Mouse (Mus musculus): Measurements from ENCODE around the gene Cpeb3. TPM values are rescaled to one million over a fixed set of nuclear protein-coding genes. Genes with fewer than 3 reads are reported as not detected.

The Cpeb3 gene
- polyA plus RNA-seq, 1 experiment from 2014 or later: 3.7 TPM

DNA sequence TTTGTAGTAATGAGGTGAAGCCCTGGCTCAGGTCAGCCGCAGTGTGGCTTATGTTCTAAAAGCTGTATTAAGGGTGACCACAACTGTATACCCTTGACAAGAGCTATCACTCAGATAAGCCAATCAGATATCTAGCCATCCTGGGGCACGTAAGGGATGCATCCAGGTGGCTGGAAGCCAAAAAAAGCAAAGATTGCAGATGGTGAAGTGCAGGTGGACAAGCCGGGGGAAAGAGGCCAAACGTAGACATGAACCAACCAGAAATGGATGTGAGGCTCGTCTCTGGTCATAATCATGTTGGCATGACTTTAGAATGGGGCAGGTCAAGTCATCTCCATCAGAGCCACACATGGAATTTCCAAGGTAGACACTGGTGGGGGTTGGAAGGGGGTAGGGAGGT, 177.0 kb downstream of the Cpeb3 start:
- Histone ChIP-seq H3K27me3 (no peaks in the 10 kb centered on the region), H3K9me3 (no peaks in the 10 kb centered on the region), H3K4me3 (replicated peaks) (no peak overlapping the region), H3K4me2 (no peak overlapping the region), H3K27ac (no peak overlapping the region), H3K9ac (no peak overlapping the region), H3K4me1 (no peaks in the 10 kb centered on the region), H3K36me3 (replicated peaks) (no peaks in the 10 kb centered on the region)
- no peak for ATAC-seq (ENCODE audit: low FRiP score)
- 89% methylated on average over 5 of the region's 5 CpGs for WGBS

DNA sequence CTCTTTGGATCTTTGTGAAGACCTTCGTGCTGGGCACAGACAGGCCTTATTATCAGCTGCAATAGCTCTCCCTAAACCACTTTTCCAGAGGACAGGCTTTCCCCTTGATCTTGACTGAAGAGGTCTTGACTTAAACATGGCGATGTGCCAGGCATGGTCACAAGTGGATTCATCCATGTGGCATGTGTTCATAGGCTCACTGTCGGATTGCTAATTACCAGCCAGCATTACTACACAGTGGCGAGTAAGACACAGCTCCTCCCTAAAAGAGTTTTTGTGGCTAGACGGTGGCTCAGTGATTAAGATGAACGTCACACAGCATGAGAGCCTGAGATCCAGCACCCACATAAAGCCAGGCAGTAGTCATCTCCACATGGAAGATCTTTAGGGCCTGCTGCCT, 178.6 kb downstream of the Cpeb3 start:
- Histone ChIP-seq H3K4me1 (no peaks in the 10 kb centered on the region), H3K27me3 (no peaks in the 10 kb centered on the region), H3K4me3 (replicated peaks) (no peak overlapping the region), H3K4me2 (no peak overlapping the region), H3K9me3 (no peaks in the 10 kb centered on the region), H3K9ac (no peak overlapping the region), H3K27ac (no peak overlapping the region), H3K36me3 (replicated peaks) (no peaks in the 10 kb centered on the region)
- ATAC-seq (ENCODE audit: low FRiP score): no peak
- WGBS: 71% methylated on average over 6 of the region's 6 CpGs

DNA sequence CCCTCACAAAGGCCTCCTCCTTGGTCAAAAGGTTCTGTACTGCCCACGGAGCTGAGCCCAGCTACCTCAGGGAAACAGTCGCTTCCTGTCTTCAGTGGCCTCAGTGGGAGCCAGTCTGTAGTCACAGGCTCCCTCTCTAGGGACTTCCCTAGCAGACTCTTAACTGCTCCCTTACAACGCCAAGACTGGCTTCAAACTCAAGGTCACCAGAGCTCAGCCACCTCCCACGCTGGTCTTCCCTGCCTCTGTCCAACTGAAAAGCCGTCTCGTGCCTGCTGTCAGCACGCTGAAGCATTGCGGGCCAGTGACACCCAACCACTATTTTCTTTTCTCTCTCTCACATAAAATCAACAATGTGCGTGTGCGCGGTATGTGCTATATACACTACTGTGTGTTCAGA, 182.0 kb downstream of the Cpeb3 start:
- Histone ChIP-seq H3K4me3 (replicated peaks) (no peak overlapping the region), H3K4me1 (no peaks in the 10 kb centered on the region), H3K27me3 (no peaks in the 10 kb centered on the region), H3K4me2 (no peak overlapping the region), H3K36me3 (replicated peaks) (no peaks in the 10 kb centered on the region), H3K27ac (no peak overlapping the region), H3K9ac (no peak overlapping the region), H3K9me3 (no peaks in the 10 kb centered on the region)
- no peak for ATAC-seq (ENCODE audit: low FRiP score)
- 86% methylated on average over 11 of the region's 11 CpGs for WGBS

DNA sequence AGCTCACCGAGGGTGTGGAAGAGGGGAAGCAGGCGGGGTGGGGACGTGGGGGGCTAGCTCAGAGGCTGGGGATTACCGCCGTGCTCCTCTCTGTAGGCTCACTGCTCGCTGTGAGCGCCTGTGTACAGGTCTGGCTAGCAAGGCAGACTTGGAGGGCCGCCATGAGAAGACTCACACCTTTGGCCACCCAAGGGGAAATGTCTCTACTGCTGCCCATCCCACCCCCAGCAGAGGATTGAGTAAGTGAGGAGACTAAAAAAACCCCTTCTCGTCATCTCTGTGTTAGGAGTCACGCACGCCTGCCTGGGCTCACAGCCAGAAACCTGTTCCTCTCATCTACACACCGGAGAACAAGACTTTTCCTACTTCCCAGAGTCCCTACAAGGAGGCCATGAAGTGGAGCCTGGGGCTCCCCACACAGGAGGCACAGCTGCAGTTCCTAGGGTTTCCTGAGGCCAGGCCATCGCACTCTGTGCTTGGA, 182.5 kb downstream of the Cpeb3 start:
- WGBS: 80% methylated on average over 13 of the region's 13 CpGs
- H3K36me3 ChIP-seq (replicated peaks): no peaks in the 10 kb centered on the region
- no peak overlapping the region for H3K4me3 ChIP-seq (replicated peaks)
- no peaks in the 10 kb centered on the region for H3K4me1 ChIP-seq
- no peak overlapping the region for H3K27ac ChIP-seq
- no peak for ATAC-seq (ENCODE audit: low FRiP score)
- H3K27me3 ChIP-seq: no peaks in the 10 kb centered on the region
- no peak overlapping the region for H3K9ac ChIP-seq
- H3K9me3 ChIP-seq: no peaks in the 10 kb centered on the region
- H3K4me2 ChIP-seq: no peak overlapping the region

DNA sequence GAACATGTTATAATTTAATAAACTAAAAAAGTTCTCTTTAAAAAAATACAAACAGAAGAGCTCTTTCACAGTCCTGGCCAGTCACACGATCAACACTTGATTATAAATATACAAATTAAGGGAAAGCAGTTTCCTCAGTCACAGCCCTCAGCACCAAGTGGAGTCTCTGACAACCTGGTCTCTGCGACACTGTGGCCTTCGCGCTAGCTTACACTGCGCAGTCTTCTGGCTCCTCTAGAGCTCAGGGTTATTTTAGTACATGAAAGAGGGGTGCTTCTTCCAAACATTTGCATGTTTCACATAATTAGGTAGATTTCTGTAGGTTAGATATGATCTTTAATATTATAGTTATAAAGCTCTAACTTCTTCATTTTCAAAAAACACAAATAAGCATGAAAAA, 186.3 kb downstream of the Cpeb3 start:
- H3K4me3 ChIP-seq (replicated peaks): no peak overlapping the region
- peaks cover 10% of the 10 kb centered on the region for H3K4me1 ChIP-seq
- no peaks in the 10 kb centered on the region for H3K36me3 ChIP-seq (replicated peaks)
- H3K27ac ChIP-seq: no peak overlapping the region
- no peaks in the 10 kb centered on the region for H3K9me3 ChIP-seq
- H3K9ac ChIP-seq: no peak overlapping the region
- H3K4me2 ChIP-seq: no peak overlapping the region
- WGBS: 91% methylated on average over 5 of the region's 5 CpGs
- no peaks in the 10 kb centered on the region for H3K27me3 ChIP-seq
- no peak for ATAC-seq (ENCODE audit: low FRiP score)

DNA sequence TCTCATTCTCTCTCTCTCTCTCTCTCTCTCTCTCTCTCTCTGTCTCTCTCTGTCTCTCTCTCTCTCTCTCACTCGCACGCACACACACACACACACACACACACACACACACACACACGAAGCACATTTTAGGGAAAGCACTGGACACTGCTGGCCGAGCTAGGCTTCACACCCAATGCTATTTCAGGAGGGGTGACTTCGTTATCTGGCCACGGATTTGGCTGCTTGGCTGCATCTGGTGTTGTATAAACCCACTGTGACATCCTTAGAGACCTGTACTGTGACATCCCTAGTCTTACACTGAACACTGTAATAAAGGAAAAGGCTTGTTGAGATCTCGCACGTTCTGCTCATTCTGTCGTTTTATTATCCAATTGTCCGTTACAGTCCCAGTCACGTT, 187.4 kb downstream of the Cpeb3 start:
- no peak overlapping the region for H3K4me2 ChIP-seq
- 81% methylated on average over 11 of the region's 11 CpGs for WGBS
- H3K4me3 ChIP-seq (replicated peaks): no peak overlapping the region
- peaks cover 10% of the 10 kb centered on the region for H3K4me1 ChIP-seq
- peaks cover 5% of the 10 kb centered on the region; the same call in 1 of the 2 replicates for H3K9me3 ChIP-seq
- ATAC-seq (ENCODE audit: low FRiP score): no peak
- H3K9ac ChIP-seq: no peak overlapping the region
- no peaks in the 10 kb centered on the region for H3K27me3 ChIP-seq
- H3K27ac ChIP-seq: no peak overlapping the region
- H3K36me3 ChIP-seq (replicated peaks): no peaks in the 10 kb centered on the region

DNA sequence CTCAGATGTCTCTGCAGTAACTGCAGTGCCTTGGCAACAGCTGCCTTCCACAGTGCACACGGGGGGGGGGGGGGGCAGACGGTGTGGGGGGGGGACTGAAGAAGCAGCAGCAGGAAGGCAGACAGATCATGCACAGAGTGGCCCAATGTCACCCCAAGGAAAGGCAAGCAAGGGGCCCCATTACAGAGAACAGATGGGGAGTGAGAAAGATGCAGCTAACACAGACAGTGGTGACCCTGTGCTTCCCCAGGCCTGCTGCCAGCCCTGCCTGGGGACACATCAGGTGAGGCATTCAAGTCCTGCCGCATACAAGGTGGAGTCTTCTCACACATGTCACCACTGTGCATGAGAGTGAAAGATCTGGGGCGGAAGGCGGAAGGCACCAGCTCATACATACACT, 187.9 kb downstream of the Cpeb3 start:
- H3K4me1 ChIP-seq: peaks cover 10% of the 10 kb centered on the region
- 0 out of 2 replicates have a peak, but pooled peaks have one; percentile 10 for ATAC-seq (ENCODE audit: low FRiP score)
- no peak overlapping the region for H3K27ac ChIP-seq
- no peak overlapping the region for H3K4me3 ChIP-seq (replicated peaks)
- no peak overlapping the region for H3K4me2 ChIP-seq
- 66% methylated on average over 4 of the region's 5 CpGs for WGBS
- no peaks in the 10 kb centered on the region for H3K36me3 ChIP-seq (replicated peaks)
- peaks cover 5% of the 10 kb centered on the region; the same call in 1 of the 2 replicates for H3K9me3 ChIP-seq
- no peaks in the 10 kb centered on the region for H3K27me3 ChIP-seq
- H3K9ac ChIP-seq: no peak overlapping the region

DNA sequence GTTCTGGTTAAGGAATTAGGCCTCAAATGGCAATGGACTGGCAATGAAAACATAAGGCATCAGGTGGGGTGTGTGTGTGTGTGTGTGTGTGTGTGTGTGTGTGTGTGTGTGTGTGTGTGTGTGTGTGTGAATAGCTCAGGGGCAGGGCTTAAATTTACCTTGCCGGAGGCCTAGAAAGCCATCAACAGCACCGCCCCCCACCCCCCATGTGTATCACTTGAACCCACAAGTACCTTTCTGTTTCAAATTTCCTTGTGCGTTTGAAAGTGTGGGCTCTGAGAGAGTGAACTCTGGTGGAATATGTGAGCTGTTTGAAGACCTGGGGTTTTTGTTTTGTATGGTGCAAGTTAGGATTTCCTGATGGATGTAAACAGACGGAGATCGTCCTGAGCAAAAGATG, 189.5 kb downstream of the Cpeb3 start:
- Histone ChIP-seq H3K4me2 (peak overlapping the region; percentile 55), H3K27ac (no peak overlapping the region), H3K4me3 (replicated peaks) (peak overlapping the region; percentile 40), H3K9ac (no peak overlapping the region), H3K9me3 (peaks cover 5% of the 10 kb centered on the region; the same call in 1 of the 2 replicates), H3K36me3 (replicated peaks) (peaks cover 6% of the 10 kb centered on the region), H3K4me1 (peaks cover 10% of the 10 kb centered on the region), H3K27me3 (no peaks in the 10 kb centered on the region)
- 42% methylated on average over 5 of the region's 5 CpGs for WGBS
- ATAC-seq (ENCODE audit: low FRiP score): no peak

DNA sequence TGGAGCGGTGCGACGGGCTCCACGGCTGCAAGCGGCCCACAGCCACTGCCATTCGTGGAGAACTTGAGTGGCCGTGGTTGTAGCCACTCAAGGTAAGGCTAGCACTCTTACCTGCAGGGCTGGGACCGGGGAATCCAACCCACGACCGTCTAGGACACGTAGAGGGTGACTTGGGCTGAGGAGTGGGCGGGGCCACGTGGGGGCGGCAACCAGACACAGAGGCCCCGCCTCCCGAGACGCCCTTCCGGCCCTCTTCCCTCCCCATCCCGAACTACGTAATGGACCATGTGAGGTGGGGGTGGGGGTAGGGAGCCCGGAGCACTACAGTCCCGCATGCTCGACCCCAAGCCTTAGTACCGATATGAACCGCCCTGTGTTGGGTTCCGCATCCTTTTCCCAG, 190.0 kb downstream of the Cpeb3 start:
- Histone ChIP-seq H3K27ac (no peak overlapping the region), H3K4me3 (replicated peaks) (peak overlapping the region; percentile 40), H3K4me1 (peaks cover 10% of the 10 kb centered on the region), H3K4me2 (peak overlapping the region; percentile 55), H3K36me3 (replicated peaks) (peaks cover 11% of the 10 kb centered on the region), H3K9me3 (peaks cover 5% of the 10 kb centered on the region; the same call in 1 of the 2 replicates), H3K27me3 (no peaks in the 10 kb centered on the region), H3K9ac (peak overlapping the region; percentile 38; the same call in 1 of the 2 replicates)
- peak; percentile 94 for ATAC-seq (ENCODE audit: low FRiP score)
- WGBS: 2% methylated on average over 25 of the region's 26 CpGs

DNA sequence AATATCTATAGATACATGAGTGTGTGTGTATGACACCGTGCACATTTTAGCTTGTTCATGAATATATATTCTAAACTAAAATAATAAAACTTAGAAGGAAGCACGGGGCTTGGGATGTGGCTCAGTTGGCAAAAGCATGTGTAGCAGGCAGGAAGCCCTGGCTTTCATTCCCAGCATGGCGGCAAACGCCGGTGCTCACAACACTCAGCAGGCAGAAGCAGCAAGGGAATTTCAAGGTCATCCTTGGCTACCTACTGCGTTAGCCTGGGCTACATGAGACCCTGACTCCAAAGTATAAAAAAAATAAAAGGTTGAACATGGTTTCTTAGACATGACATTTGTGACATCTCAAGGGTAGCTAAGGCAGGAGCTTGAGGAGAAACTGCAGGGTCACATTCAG, 191.5 kb downstream of the Cpeb3 start:
- no peak for ATAC-seq (ENCODE audit: low FRiP score)
- 93% methylated on average over 6 of the region's 6 CpGs for WGBS
- Histone ChIP-seq H3K27me3 (no peaks in the 10 kb centered on the region), H3K4me1 (peaks cover 10% of the 10 kb centered on the region), H3K4me3 (replicated peaks) (no peak overlapping the region), H3K4me2 (no peak overlapping the region), H3K9me3 (peaks cover 5% of the 10 kb centered on the region; the same call in 1 of the 2 replicates), H3K27ac (no peak overlapping the region), H3K36me3 (replicated peaks) (peaks cover 25% of the 10 kb centered on the region), H3K9ac (no peak overlapping the region)

DNA sequence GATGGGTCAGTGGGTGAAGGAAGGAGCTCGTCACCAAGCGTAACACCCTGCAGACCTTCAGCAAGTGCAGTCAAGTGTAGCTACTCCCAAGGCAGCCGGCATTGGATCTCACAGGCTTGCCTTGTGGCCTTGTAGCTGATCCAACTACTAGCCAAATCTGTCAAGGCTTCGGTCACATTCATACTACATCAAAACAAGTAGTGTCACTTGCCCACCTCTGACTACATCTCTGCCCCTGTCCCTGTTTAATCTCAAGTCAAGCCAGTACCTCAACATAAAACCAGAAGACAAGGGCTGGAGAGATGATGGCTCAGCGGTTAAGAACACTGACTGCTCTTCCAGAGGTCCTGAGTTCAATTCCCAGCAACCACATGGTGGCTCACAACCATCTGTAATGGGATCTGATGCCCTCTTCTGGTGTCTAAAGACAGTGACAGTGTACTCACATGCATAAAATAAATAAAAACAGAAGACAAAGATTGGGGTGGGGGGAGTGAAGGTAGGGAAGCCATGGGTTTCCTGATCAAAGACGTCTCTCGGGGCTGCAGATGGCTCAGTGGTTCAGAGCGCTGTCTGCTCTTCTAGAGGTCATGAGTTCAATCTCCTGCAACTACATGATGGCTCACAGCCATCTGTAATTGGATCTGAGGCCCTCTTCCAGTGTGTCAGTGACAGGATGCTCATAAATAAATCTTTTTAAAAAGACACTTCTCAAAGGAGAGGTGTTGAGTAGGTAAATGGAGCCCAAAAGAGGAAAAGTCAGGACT, 194.0 kb downstream of the Cpeb3 start:
- peaks cover 5% of the 10 kb centered on the region; the same call in 1 of the 2 replicates for H3K9me3 ChIP-seq
- peaks cover 50% of the 10 kb centered on the region for H3K36me3 ChIP-seq (replicated peaks)
- H3K4me1 ChIP-seq: peaks cover 10% of the 10 kb centered on the region
- no peak overlapping the region for H3K4me2 ChIP-seq
- no peak for ATAC-seq (ENCODE audit: low FRiP score)
- WGBS: 92% methylated on average over 8 of the region's 8 CpGs
- H3K4me3 ChIP-seq (replicated peaks): no peak overlapping the region
- no peak overlapping the region for H3K27ac ChIP-seq
- H3K27me3 ChIP-seq: no peaks in the 10 kb centered on the region
- no peak overlapping the region for H3K9ac ChIP-seq

DNA sequence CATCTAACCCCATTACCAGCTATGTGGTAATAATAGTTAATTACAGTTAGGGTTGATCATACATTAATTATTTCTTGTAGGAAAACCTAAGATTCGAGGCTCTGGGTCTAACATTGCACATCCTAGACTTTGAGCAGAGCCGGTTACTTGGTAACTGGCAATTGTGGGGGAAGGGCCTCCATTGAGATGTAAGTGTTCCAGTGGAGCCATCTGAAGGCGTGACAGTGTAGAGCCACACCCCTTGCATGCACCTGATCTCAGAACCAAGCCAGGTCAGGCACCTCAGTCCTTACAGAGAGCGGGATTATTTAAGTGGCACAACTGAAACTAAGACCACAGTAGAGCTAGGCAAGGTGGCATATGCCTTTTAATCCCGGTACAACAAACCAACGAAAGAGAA, 194.9 kb downstream of the Cpeb3 start:
- ATAC-seq (ENCODE audit: low FRiP score): no peak
- Histone ChIP-seq H3K27ac (no peak overlapping the region), H3K36me3 (replicated peaks) (peaks cover 55% of the 10 kb centered on the region), H3K4me2 (no peak overlapping the region), H3K9me3 (peaks cover 5% of the 10 kb centered on the region; the same call in 1 of the 2 replicates), H3K27me3 (no peaks in the 10 kb centered on the region), H3K9ac (no peak overlapping the region), H3K4me3 (replicated peaks) (no peak overlapping the region), H3K4me1 (peaks cover 5% of the 10 kb centered on the region)
- 95% methylated on average over 6 of the region's 6 CpGs for WGBS

DNA sequence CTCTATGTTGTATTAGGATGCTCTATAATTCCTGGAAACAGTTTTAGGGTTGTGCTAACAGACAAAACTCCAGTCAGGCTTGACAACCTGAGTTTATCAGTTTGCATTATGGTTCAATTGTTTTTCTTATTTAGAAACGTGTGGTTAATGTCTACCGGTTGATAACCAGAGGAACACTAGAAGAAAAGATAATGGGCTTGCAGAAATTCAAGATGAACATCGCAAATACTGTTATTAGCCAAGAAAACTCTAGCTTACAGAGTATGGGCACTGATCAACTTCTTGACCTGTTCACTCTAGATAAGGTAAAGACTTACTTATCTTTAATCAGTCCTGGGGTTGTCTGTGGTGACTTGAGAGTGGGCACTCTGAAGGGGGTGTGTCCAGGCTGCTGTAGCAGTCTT, 198.5 kb downstream of the Cpeb3 start:
- 92% methylated on average over 3 of the region's 3 CpGs for WGBS
- H3K9ac ChIP-seq: no peak overlapping the region
- H3K4me2 ChIP-seq: no peak overlapping the region
- no peaks in the 10 kb centered on the region for H3K4me1 ChIP-seq
- H3K4me3 ChIP-seq (replicated peaks): no peak overlapping the region
- no peak for ATAC-seq (ENCODE audit: low FRiP score)
- H3K9me3 ChIP-seq: no peaks in the 10 kb centered on the region
- no peak overlapping the region for H3K27ac ChIP-seq
- peaks cover 81% of the 10 kb centered on the region for H3K36me3 ChIP-seq (replicated peaks)
- no peaks in the 10 kb centered on the region for H3K27me3 ChIP-seq

Data from forebrain, embryonic 12.5 days (tissue).